Mouse (Mus musculus): ENCODE results near the gene B230104I21Rik.

B230104I21Rik gene

GRCm38 (mm10) chr4:154335761-154336160 is at the start of gene B230104I21Rik:
Gene B230104I21Rik (plus strand): TSS chr4:154336127.
- DNase-seq (ENCODE audit: low spot score) = no peak

- no peak for DNase-seq (ENCODE audit: low spot score)
Measured at GRCm38 (mm10) chr4:154293735-154294201, 42.2 kb upstream of the B230104I21Rik start.

- no peak for DNase-seq (ENCODE audit: low spot score)
Measured at GRCm38 (mm10) chr4:154294262-154294731, 41.6 kb upstream of the B230104I21Rik start.

- no peak for DNase-seq (ENCODE audit: low spot score)
Measured at GRCm38 (mm10) chr4:154297761-154298160, 38.2 kb upstream of the B230104I21Rik start.

GRCm38 (mm10) chr4:154299541-154300271 is 36.2 kb upstream of the B230104I21Rik start:
- no peak for DNase-seq (ENCODE audit: low spot score)

GRCm38 (mm10) chr4:154301466-154301881 is 34.5 kb upstream of the B230104I21Rik start, which contains the start of gene Arhgef16:
Gene Arhgef16 (minus strand): TSS chr4:154301676.
- DNase-seq (ENCODE audit: low spot score) = no peak

- DNase-seq (ENCODE audit: low spot score) = no peak
Measured at GRCm38 (mm10) chr4:154309131-154309530, 26.8 kb upstream of the B230104I21Rik start.

- no peak for DNase-seq (ENCODE audit: low spot score)
Measured at GRCm38 (mm10) chr4:154310576-154311262, 25.2 kb upstream of the B230104I21Rik start.

GRCm38 (mm10) chr4:154312143-154312812 is 23.6 kb upstream of the B230104I21Rik start:
- no peak for DNase-seq (ENCODE audit: low spot score)

- DNase-seq (ENCODE audit: low spot score) = no peak
Measured at GRCm38 (mm10) chr4:154312935-154313621, 22.8 kb upstream of the B230104I21Rik start.

- no peak for DNase-seq (ENCODE audit: low spot score)
Measured at GRCm38 (mm10) chr4:154313622-154313967, 22.3 kb upstream of the B230104I21Rik start.

- DNase-seq (ENCODE audit: low spot score) = no peak
Measured at GRCm38 (mm10) chr4:154325410-154325809, 10.5 kb upstream of the B230104I21Rik start.

- no peak for DNase-seq (ENCODE audit: low spot score)
Measured at GRCm38 (mm10) chr4:154328431-154328830, 7.5 kb upstream of the B230104I21Rik start.

- DNase-seq (ENCODE audit: low spot score) = no peak
Measured at GRCm38 (mm10) chr4:154328836-154329235, 7.1 kb upstream of the B230104I21Rik start.

GRCm38 (mm10) chr4:154330001-154330400 is 5.9 kb upstream of the B230104I21Rik start:
- DNase-seq (ENCODE audit: low spot score) = no peak

- no peak for DNase-seq (ENCODE audit: low spot score)
Measured at GRCm38 (mm10) chr4:154331271-154331670, 4.7 kb upstream of the B230104I21Rik start.

GRCm38 (mm10) chr4:154333300-154333699 is 2.6 kb upstream of the B230104I21Rik start:
- DNase-seq (ENCODE audit: low spot score) = no peak

GRCm38 (mm10) chr4:154334699-154335402 is 1.1 kb upstream of the B230104I21Rik start:
- no peak for DNase-seq (ENCODE audit: low spot score)

GRCm38 (mm10) chr4:154336650-154337049 is 723 bp downstream of the B230104I21Rik start:
- DNase-seq (ENCODE audit: low spot score) = no peak

- no peak for DNase-seq (ENCODE audit: low spot score)
Measured at GRCm38 (mm10) chr4:154346731-154347522, 11.0 kb downstream of the B230104I21Rik start.
